Mouse (Mus musculus) testis, adult 2 months (tissue): ENCODE results near the gene Scmh1.

ENCODE experiments used
- CTCF ChIP-seq: fragments of 200-500 bp; IDR thresholded peaks from 2 replicates; pipeline ENCODE4 v1.5.1; 2012; ENCODE audit warnings: low read depth, mild to moderate bottlenecking, inconsistent platforms, low read length, moderate library complexity; ENCODE audit not compliant: control insufficient read depth, insufficient read depth, insufficient replicate concordance
- POLR2A ChIP-seq: fragments of 200-500 bp; IDR thresholded peaks from 2 replicates; pipeline ENCODE4 v1.6.1; 2012; ENCODE audit warnings: low read depth, mild to moderate bottlenecking, inconsistent platforms, low read length, moderate library complexity; ENCODE audit not compliant: control insufficient read depth

DNA sequence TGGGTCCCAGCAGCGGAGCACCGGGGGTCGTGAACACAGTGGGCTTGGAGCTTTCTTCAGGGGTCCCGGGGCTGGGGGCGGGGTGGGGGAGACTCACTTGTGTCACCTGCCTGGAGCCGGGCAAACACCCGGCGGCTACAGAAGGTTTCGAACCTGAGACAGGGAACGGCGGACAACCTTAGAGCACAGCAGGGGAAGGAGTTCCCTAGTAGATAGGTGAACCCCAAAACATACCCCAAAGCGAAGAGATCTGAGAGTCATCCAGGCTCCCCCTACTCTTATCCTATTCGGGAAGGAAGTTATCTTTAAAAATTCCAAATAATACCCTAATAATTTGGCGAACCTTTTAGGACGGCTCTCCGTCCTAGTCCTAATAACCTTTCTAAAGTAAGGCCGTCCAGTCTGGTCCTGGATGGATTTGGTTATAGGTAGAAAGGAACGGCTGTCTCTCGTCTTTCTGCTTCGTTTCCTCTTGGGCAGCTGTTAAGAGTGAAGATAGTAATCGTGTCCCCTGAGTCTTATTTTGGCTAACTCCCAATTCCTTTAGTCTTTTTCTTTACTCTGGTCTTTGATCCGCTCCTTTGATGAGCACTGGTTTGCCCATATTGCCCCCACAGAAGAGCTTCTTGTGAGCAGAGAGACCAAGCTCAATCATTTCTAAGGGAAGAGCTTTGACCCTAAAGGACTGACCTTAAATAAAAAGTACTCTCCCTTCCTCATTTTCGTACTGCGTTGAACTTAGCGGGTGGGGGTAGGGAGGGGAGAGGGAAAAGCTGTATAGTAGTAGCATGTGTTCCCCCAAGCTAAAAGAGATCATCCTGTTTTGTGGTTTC, 941 bp downstream of the Scmh1 start:
- no peak for TF ChIP-seq CTCF
- TF ChIP-seq POLR2A, result no peak
